Mouse (Mus musculus) limb, embryonic 10.5 days (tissue): ENCODE results near the gene Tfeb. TPM values are rescaled to one million over a fixed set of nuclear protein-coding genes. Genes with fewer than 3 reads are reported as not detected.

Experiments used
- DNase-seq: peaks from one replicate; pipeline ENCODE4 v3.0.0-alpha.2; 2017; ENCODE audit warnings: low spot score
- H3K27ac ChIP-seq: fragments of 300-500 bp; sonication (generic); 2 replicates; pipeline ENCODE4 v1.5.1; 2016; ENCODE audit warnings: mild to moderate bottlenecking
- H3K27me3 ChIP-seq: fragments of 300-500 bp; sonication (generic); 2 replicates; pipeline ENCODE4 v1.6.1; 2016; ENCODE audit warnings: low read depth, mild to moderate bottlenecking; ENCODE audit not compliant: poor library complexity, severe bottlenecking
- H3K36me3 ChIP-seq: fragments of 300-500 bp; sonication (generic); 2 replicates; pipeline ENCODE4 v1.6.1; 2016; ENCODE audit warnings: mild to moderate bottlenecking, moderate library complexity
- H3K4me1 ChIP-seq: fragments of 300-500 bp; sonication (generic); 2 replicates; pipeline ENCODE4 v1.6.1; 2016
- H3K4me3 ChIP-seq: fragments of 300-500 bp; sonication (generic); 2 replicates; pipeline ENCODE4 v1.5.1; 2016; ENCODE audit warnings: mild to moderate bottlenecking, moderate library complexity
- H3K9me3 ChIP-seq: fragments of 300-500 bp; sonication (generic); replicated peaks from 2 replicates; pipeline ENCODE4 v1.6.1; 2016; ENCODE audit warnings: mild to moderate bottlenecking
- WGBS: fragments of 180-500 bp; shearing (Covaris S2); methylation state at CpG from one replicate; pipeline ENCODE4 v1.1.7; 2016; 5-methylcytosine and 5-hydroxymethylcytosine counted together
- polyA plus RNA-seq: library from polyadenylated mRNA; unstranded; fragments of >200 nt; fragmentation: Nextera tagmentation; extraction: Ambion mirVana; gene quantifications from 2 replicates; pipeline ENCODE4 v1.2.1, GENCODE M21; 2016

Tfeb gene
- 1.5 and 2.3 TPM in 2 replicates for polyA plus RNA-seq

DNA sequence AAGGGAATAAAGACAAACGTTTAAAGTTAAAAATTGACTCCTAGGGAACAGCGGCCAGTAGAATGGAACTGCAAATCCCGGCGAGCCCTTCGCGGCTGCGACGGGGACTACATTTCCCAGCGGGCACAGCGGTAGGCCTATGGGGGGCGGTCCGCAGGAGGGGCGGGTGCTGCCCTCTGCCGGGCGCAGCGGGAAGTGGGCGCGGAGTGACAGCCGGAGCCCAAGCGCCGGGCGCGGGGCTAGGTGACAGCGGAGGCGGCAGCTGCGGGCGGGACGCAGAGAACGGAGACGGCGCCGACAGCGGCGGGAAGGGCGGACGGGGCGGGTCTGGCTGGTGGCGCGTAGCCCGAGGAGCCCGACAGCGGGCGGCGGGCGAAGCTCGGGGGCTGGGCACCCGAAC lies at the start of gene Tfeb:
Gene Tfeb, plus strand, starts transcription at position 175 of the 400 bp plus-strand sequence.
- under 1% methylated on average over 47 of the region's 47 CpGs for WGBS
- peaks cover 61% of the 10 kb centered on the region for H3K27me3 ChIP-seq

GRCm38 (mm10) chr17:47687409-47688343 lies 49.2 kb upstream of the Tfeb start:
- Histone ChIP-seq H3K9me3 (no peaks in the 10 kb centered on the region), H3K4me1 (peaks cover 30% of the 10 kb centered on the region), H3K36me3 (peaks cover 41% of the 10 kb centered on the region), H3K27me3 (peaks cover 34% of the 10 kb centered on the region), H3K4me3 (peak overlapping the region; percentile 90), H3K27ac (peak overlapping the region; percentile 84)
- peak; percentile 95 for DNase-seq
- WGBS = under 1% methylated on average over 70 of the region's 70 CpGs

More for the DNA sequence above, at the start of gene Tfeb:
- Histone ChIP-seq H3K36me3 (no peaks in the 10 kb centered on the region), H3K27ac (peak within 1 kb of the TSS; percentile 80), H3K9me3 (no peaks in the 10 kb centered on the region), H3K4me1 (peaks cover 35% of the 10 kb centered on the region), H3K4me3 (peak within 1 kb of the TSS; percentile 66)
- peak; percentile 98 for DNase-seq

- H3K4me3 ChIP-seq = peak within 1 kb of the TSS; percentile 90
- H3K9me3 ChIP-seq = no peaks in the 10 kb centered on the region
- H3K4me1 ChIP-seq = peaks cover 30% of the 10 kb centered on the region
- peak within 1 kb of the TSS; percentile 84 for H3K27ac ChIP-seq
- H3K27me3 ChIP-seq = peaks cover 40% of the 10 kb centered on the region
- 0% methylated on average over 9 of the region's 9 CpGs for WGBS
- DNase-seq = no peak
- H3K36me3 ChIP-seq = peaks cover 35% of the 10 kb centered on the region
Measured at GRCm38 (mm10) chr17:47688344-47688607, 48.6 kb upstream of the Tfeb start, which contains the start of gene Tomm6. Gene Tomm6 (minus strand): TSS chr17:47688386.

DNA sequence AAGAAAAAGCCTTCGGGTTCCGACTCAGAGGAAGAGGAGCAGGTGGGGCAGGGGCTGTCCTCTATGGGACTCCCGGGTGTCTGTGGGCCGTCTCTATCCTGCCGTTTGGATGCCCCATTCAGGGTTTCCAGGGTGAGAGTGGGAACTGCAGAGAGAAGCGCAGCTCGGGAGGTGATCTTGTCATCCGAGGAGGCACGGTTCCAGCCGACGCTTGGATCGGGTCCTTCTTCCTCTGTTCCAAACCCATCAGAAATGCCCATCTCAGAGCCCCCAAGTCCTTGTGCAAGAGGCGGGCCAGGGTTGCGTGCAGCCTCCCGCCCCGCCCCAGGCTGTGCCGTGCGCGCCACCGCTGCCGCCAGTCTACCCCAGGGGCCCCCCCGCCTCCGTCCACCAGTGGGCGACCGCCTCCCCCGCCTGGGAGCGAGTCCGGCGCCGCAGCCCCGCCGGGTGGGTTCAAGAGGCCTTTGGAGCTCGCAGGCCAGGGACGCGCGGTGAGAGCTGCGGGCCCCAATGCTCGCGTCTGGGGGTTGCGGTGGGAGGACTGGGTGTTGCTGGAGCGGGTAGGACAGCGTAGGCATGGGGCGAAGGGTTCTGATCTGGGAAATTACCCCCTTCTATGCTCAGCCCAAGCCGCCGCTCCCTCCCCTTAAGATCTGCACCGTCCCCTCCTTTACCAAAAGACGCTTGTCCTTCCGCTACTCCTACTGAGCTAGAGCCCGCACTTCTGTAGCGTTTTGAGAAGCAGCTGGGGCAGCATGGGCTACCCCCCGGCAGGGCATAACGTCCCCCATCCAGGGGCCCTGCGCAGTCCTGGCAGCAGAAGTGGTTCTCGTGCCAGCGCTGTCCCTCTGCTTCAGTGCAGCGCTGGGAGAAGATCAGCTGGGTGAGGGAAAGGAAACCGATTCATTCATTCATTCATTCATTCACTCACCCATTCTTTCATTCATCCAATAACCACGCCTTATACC lies 47.9 kb upstream of the Tfeb start, which contains the start of gene Frs3:
Gene Frs3, plus strand, starts transcription at position 423 of the 968 bp plus-strand sequence.
- Histone ChIP-seq H3K27ac (peak within 1 kb of the TSS; percentile 84), H3K36me3 (peaks cover 29% of the 10 kb centered on the region), H3K27me3 (peaks cover 46% of the 10 kb centered on the region), H3K9me3 (no peaks in the 10 kb centered on the region), H3K4me3 (peak within 1 kb of the TSS; percentile 90), H3K4me1 (peaks cover 35% of the 10 kb centered on the region)
- 2% methylated on average over 54 of the region's 58 CpGs for WGBS
- peak; percentile 86 for DNase-seq

DNA sequence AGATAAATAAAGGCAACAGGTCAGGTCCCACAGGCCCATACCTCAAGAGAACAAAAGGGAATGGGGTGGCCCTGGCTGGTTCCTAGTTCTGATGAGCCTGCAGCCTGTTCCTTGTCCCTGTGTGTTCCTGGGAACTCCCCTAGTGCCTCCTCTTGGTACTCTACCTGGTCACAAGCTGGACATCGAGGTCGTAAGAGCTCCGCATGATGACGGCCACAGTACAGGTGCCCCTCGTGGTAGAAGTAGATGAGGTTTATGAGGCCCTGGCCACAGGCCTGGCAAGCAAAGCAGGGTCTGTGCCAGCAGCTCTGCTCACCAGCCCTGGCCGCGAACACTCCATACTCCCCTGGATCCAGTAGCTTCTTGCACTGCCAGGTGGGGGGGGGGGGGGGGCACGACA lies 46.9 kb upstream of the Tfeb start:
- WGBS = 75% methylated on average over 8 of the region's 8 CpGs
- peaks cover 19% of the 10 kb centered on the region for H3K36me3 ChIP-seq
- H3K4me1 ChIP-seq = peaks cover 44% of the 10 kb centered on the region
- no peaks in the 10 kb centered on the region for H3K9me3 ChIP-seq
- no peak overlapping the region for H3K27ac ChIP-seq
- peaks cover 48% of the 10 kb centered on the region for H3K27me3 ChIP-seq
- no peak overlapping the region; the same call in 1 of the 2 replicates for H3K4me3 ChIP-seq
- DNase-seq = no peak

- H3K4me1 ChIP-seq = peaks cover 49% of the 10 kb centered on the region
- H3K27ac ChIP-seq = no peak overlapping the region
- 91% methylated on average over 3 of the region's 3 CpGs for WGBS
- no peak overlapping the region for H3K4me3 ChIP-seq
- H3K27me3 ChIP-seq = peaks cover 48% of the 10 kb centered on the region
- DNase-seq = no peak
- 0 out of 2 replicates have a peak, but pooled peaks cover 3% of the 10 kb centered on the region for H3K36me3 ChIP-seq
- H3K9me3 ChIP-seq = no peaks in the 10 kb centered on the region
Measured at GRCm38 (mm10) chr17:47691650-47692049, 45.2 kb upstream of the Tfeb start.

- H3K9me3 ChIP-seq = no peaks in the 10 kb centered on the region
- WGBS = 36% methylated on average over 13 of the region's 13 CpGs
- peaks cover 33% of the 10 kb centered on the region for H3K4me1 ChIP-seq
- no peak for DNase-seq
- H3K4me3 ChIP-seq = peak overlapping the region; percentile 85
- peaks cover 5% of the 10 kb centered on the region for H3K36me3 ChIP-seq
- H3K27me3 ChIP-seq = peaks cover 52% of the 10 kb centered on the region
- peak overlapping the region; percentile 90; the same call in 1 of the 2 replicates for H3K27ac ChIP-seq
Measured at GRCm38 (mm10) chr17:47693671-47694441, 43.0 kb upstream of the Tfeb start.

GRCm38 (mm10) chr17:47694442-47694502 lies 42.6 kb upstream of the Tfeb start, which contains the start of gene Gm21981:
Gene Gm21981 (minus strand): TSS chr17:47694455.
- Histone ChIP-seq H3K4me1 (peaks cover 29% of the 10 kb centered on the region), H3K36me3 (peaks cover 10% of the 10 kb centered on the region), H3K27ac (peak within 1 kb of the TSS; percentile 90), H3K9me3 (no peaks in the 10 kb centered on the region), H3K27me3 (peaks cover 51% of the 10 kb centered on the region), H3K4me3 (peak within 1 kb of the TSS; percentile 85)
- 2% methylated on average over 3 of the region's 3 CpGs for WGBS
- no peak for DNase-seq

DNA sequence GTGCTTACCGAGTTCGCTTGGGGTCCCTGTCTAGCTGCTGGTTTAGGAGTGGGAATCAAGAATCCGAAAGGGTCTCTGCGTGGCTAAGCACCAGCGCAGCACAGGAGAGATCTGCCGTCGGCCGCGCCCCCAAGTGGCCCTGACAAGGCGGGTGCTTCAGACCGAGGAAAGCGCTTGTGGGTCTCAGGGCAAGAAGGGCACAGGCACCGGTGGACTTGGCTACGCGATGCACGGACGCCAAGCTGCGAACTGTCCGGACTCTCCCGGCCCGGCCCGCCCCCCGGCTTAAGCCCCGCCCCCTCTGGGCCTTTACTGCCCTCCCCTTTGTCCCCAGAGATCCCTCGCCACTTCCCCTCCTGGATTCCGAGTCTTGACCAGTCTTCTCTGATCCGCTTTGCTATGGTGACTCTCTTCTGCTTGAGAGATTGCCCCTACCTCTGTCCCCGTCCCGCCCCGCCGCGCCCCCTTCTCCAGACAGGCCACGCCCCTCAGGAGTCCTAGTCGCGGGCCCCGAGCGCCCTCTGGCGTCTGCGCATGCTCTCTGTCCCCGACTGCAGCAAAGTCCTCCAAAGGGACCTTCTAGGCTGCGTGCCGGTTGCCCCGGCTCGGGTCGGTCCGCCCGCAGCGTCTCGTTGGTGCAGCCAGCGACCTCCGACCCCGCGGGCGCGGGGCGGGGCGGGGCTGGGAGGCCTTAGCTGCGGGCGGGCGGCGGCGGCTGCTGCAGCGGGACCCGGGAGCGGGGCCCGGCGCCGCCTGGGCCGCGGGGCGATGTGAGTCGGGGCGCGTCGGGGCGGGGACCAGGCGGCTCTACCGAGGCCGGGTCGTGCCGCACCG lies 42.1 kb upstream of the Tfeb start, which contains the start of gene Prickle4:
Gene Prickle4, minus strand, starts transcription at position 234 of the 834 bp plus-strand sequence.
- peaks cover 14% of the 10 kb centered on the region for H3K36me3 ChIP-seq
- H3K9me3 ChIP-seq = no peaks in the 10 kb centered on the region
- peak within 1 kb of the TSS; percentile 85 for H3K4me3 ChIP-seq
- H3K27ac ChIP-seq = peak within 1 kb of the TSS; percentile 90
- DNase-seq = peak; percentile 99
- peaks cover 47% of the 10 kb centered on the region for H3K27me3 ChIP-seq
- WGBS = under 1% methylated on average over 81 of the region's 82 CpGs
- peaks cover 24% of the 10 kb centered on the region for H3K4me1 ChIP-seq

GRCm38 (mm10) chr17:47695337-47695710 lies 41.5 kb upstream of the Tfeb start:
- Histone ChIP-seq H3K4me3 (peak overlapping the region; percentile 85), H3K27ac (peak overlapping the region; percentile 90), H3K36me3 (peaks cover 20% of the 10 kb centered on the region), H3K27me3 (peaks cover 40% of the 10 kb centered on the region), H3K4me1 (peaks cover 20% of the 10 kb centered on the region), H3K9me3 (no peaks in the 10 kb centered on the region)
- under 1% methylated on average over 23 of the region's 23 CpGs for WGBS
- DNase-seq = no peak

GRCm38 (mm10) chr17:47698156-47698555 lies 38.7 kb upstream of the Tfeb start:
- 91% methylated on average over 10 of the region's 10 CpGs for WGBS
- H3K9me3 ChIP-seq = no peaks in the 10 kb centered on the region
- peaks cover 38% of the 10 kb centered on the region for H3K27me3 ChIP-seq
- H3K4me1 ChIP-seq = peaks cover 32% of the 10 kb centered on the region
- H3K4me3 ChIP-seq = no peak overlapping the region
- DNase-seq = no peak
- no peak overlapping the region for H3K27ac ChIP-seq
- peaks cover 40% of the 10 kb centered on the region for H3K36me3 ChIP-seq

GRCm38 (mm10) chr17:47699055-47699454 lies 37.8 kb upstream of the Tfeb start:
- no peak for DNase-seq
- Histone ChIP-seq H3K9me3 (no peaks in the 10 kb centered on the region), H3K27ac (no peak overlapping the region), H3K4me1 (peaks cover 32% of the 10 kb centered on the region), H3K4me3 (no peak overlapping the region), H3K36me3 (peaks cover 47% of the 10 kb centered on the region), H3K27me3 (peaks cover 38% of the 10 kb centered on the region)
- WGBS = 83% methylated on average over 2 of the region's 2 CpGs
